Mouse (Mus musculus): ENCODE results near the gene Pi16.
"Not testable (repeated sequence)": the region's sequence is repeated elsewhere in the genome, so short reads cannot be mapped to it uniquely, and the experiment has no call there.

Pi16 gene

GRCm38 (mm10) chr17:29330221-29330620 is 12.7 kb downstream of the Pi16 start:
- in situ Hi-C loops (cut with MboI, MseI), result no loop called here

- in situ Hi-C loops (cut with MboI, MseI), result no loop called here
Measured at GRCm38 (mm10) chr17:29330671-29331410, 13.4 kb downstream of the Pi16 start.

- in situ Hi-C loops (cut with MboI, MseI), result no loop called here
Measured at GRCm38 (mm10) chr17:29332186-29332685, 14.8 kb downstream of the Pi16 start.

- in situ Hi-C loops (cut with MboI, MseI), result no loop called here
Measured at GRCm38 (mm10) chr17:29336266-29336990, 18.9 kb downstream of the Pi16 start.

GRCm38 (mm10) chr17:29337979-29338823 is 20.7 kb downstream of the Pi16 start:
- in situ Hi-C loops (cut with MboI, MseI), result no loop called here

GRCm38 (mm10) chr17:29339170-29339768 is 21.8 kb downstream of the Pi16 start:
- in situ Hi-C loops (cut with MboI, MseI), result no loop called here

- in situ Hi-C loops (cut with MboI, MseI), result no loop called here
Measured at GRCm38 (mm10) chr17:29340406-29341261, 23.2 kb downstream of the Pi16 start.

GRCm38 (mm10) chr17:29341591-29342003 is 24.1 kb downstream of the Pi16 start:
- in situ Hi-C loops (cut with MboI, MseI), result no loop called here

- in situ Hi-C loops (cut with MboI, MseI), result no loop called here
Measured at GRCm38 (mm10) chr17:29342010-29342910, 24.8 kb downstream of the Pi16 start.

GRCm38 (mm10) chr17:29343241-29343640 is 25.8 kb downstream of the Pi16 start:
- in situ Hi-C loops (cut with MboI, MseI), result no loop called here

- in situ Hi-C loops (cut with MboI, MseI), result no loop called here
Measured at GRCm38 (mm10) chr17:29345272-29345671, 27.8 kb downstream of the Pi16 start.

GRCm38 (mm10) chr17:29346496-29347125 is 29.1 kb downstream of the Pi16 start:
- in situ Hi-C loops (cut with MboI, MseI), result no loop called here

GRCm38 (mm10) chr17:29347126-29347644 is 29.7 kb downstream of the Pi16 start:
- in situ Hi-C loops (cut with MboI, MseI), result no loop called here

- in situ Hi-C loops (cut with MboI, MseI), result no loop called here
Measured at GRCm38 (mm10) chr17:29347645-29348256, 30.3 kb downstream of the Pi16 start, which contains the start of gene Mtch1. Gene Mtch1 (minus strand): TSS chr17:29347934.

GRCm38 (mm10) chr17:29348996-29349395 is 31.5 kb downstream of the Pi16 start:
- in situ Hi-C loops (cut with MboI, MseI), result no loop called here

GRCm38 (mm10) chr17:29351056-29351455 is 33.6 kb downstream of the Pi16 start:
- in situ Hi-C loops (cut with MboI, MseI), result not testable (repeated sequence)

- in situ Hi-C loops (cut with MboI, MseI), result no loop called here
Measured at GRCm38 (mm10) chr17:29355461-29355840, 38.0 kb downstream of the Pi16 start.

- in situ Hi-C loops (cut with MboI, MseI), result no loop called here
Measured at GRCm38 (mm10) chr17:29355841-29356478, 38.5 kb downstream of the Pi16 start.
